Mouse (Mus musculus) midbrain, embryonic 14.5 days (tissue): ENCODE data around the gene Klhdc3. TPM values are rescaled to one million over a fixed set of nuclear protein-coding genes. Genes with fewer than 3 reads are reported as not detected.

Experiments used
- ATAC-seq: fragments of 200-750 bp; cut with Nextera tagmentation; 2 replicates; pipeline ENCODE4 v1.8.0; 2017; ENCODE audit warnings: moderate number of reproducible peaks, moderate library complexity; ENCODE audit not compliant: low FRiP score, low TSS enrichment
- DNase-seq: peaks from one replicate; pipeline ENCODE4 v3.0.0-alpha.2; 2015
- H3K27ac ChIP-seq: fragments of 300-500 bp; sonication (generic); replicated peaks from 2 replicates; pipeline ENCODE4 v1.5.1; 2014; ENCODE audit warnings: mild to moderate bottlenecking, low read depth, low read length, moderate library complexity
- H3K27me3 ChIP-seq: fragments of 300-500 bp; sonication (generic); 2 replicates; pipeline ENCODE4 v1.6.1; 2014; ENCODE audit warnings: low read length, control low read depth, mixed read lengths; ENCODE audit not compliant: control insufficient read depth, insufficient read depth
- H3K36me3 ChIP-seq: fragments of 300-500 bp; sonication (generic); 2 replicates; pipeline ENCODE4 v1.6.1; 2014; ENCODE audit warnings: low read length, control low read depth; ENCODE audit not compliant: control insufficient read depth, insufficient read depth
- H3K4me1 ChIP-seq: fragments of 300-500 bp; sonication (generic); 2 replicates; pipeline ENCODE4 v1.6.1; 2014; ENCODE audit warnings: mild to moderate bottlenecking, antibody characterized with exemption, low read length, control low read depth; ENCODE audit not compliant: control insufficient read depth, insufficient read depth
- H3K4me2 ChIP-seq: fragments of 300-500 bp; sonication (generic); 2 replicates; pipeline ENCODE4 v1.6.1; 2014; ENCODE audit warnings: mild to moderate bottlenecking, low read length, moderate library complexity
- H3K4me3 ChIP-seq: fragments of 300-500 bp; sonication (generic); replicated peaks from 2 replicates; pipeline ENCODE4 v1.5.1; 2014; ENCODE audit warnings: low read depth, low read length
- H3K9ac ChIP-seq: fragments of 300-500 bp; sonication (generic); replicated peaks from 2 replicates; pipeline ENCODE4 v1.6.1; 2014; ENCODE audit warnings: mild to moderate bottlenecking, low read length, moderate library complexity
- H3K9me3 ChIP-seq: fragments of 300-500 bp; sonication (generic); 2 replicates; pipeline ENCODE4 v1.6.1; 2016; ENCODE audit warnings: low read length, control low read depth, mixed read lengths; ENCODE audit not compliant: control insufficient read depth
- WGBS: fragments of 180-500 bp; shearing (Covaris S2); extraction: QIAGEN DNeasy Blood & Tissue Kit; methylation state at CpG from one replicate; pipeline ENCODE4 v1.1.7; 2014; 5-methylcytosine and 5-hydroxymethylcytosine counted together
- polyA plus RNA-seq: library from polyadenylated mRNA; unstranded; fragments of >200 nt; fragmentation: Nextera tagmentation; extraction: Ambion mirVana; gene quantifications from 2 replicates; pipeline ENCODE4 v1.2.1, GENCODE M21; 2014

The Klhdc3 gene
- polyA plus RNA-seq, 1 experiment from 2014 or later = 141 TPM

DNA sequence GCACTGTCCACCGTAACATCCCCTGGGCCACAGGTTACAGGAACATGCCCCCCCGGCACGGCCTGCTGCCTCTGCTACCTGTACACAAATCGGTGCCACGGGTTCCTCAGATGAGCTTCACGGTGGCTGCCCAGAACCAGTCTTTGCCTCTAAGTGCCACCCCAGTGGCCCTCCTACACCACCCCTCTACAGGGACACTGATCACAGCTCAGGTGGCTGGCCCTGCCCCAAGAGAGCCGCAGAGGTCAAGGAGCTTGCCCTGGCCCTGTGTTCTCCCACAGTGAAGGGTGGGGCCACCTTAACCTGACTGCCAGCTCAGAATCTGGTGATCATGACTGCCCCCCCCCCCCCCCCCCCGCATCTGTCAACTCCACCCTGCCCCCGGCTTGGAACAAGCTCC, 2.3 kb downstream of the Klhdc3 start, which contains the start of gene Mea1:
TSS of gene Mea1 (plus strand) at position 378 of the 400 bp plus-strand sequence.
- H3K36me3 ChIP-seq = peaks cover 44% of the 10 kb centered on the region
- no peak for DNase-seq
- H3K4me2 ChIP-seq = peak within 1 kb of the TSS; percentile 76
- H3K4me1 ChIP-seq = peaks cover 29% of the 10 kb centered on the region
- no peak for ATAC-seq
- no peaks in the 10 kb centered on the region for H3K27me3 ChIP-seq
- H3K9me3 ChIP-seq = no peaks in the 10 kb centered on the region
- 93% methylated on average over 9 of the region's 9 CpGs for WGBS
- H3K9ac ChIP-seq = peak within 1 kb of the TSS; percentile 69
- peak within 1 kb of the TSS; percentile 82 for H3K4me3 ChIP-seq
- H3K27ac ChIP-seq = no peak within 1 kb of the TSS

- peak overlapping the region; percentile 79 for H3K4me3 ChIP-seq
- peak overlapping the region; percentile 64; the same call in 1 of the 2 replicates for H3K9ac ChIP-seq
- DNase-seq (no peak), ATAC-seq (peak; percentile 39)
- peak overlapping the region; percentile 67 for H3K27ac ChIP-seq
- H3K4me2 ChIP-seq = peak overlapping the region; percentile 94
- peaks cover 26% of the 10 kb centered on the region for H3K4me1 ChIP-seq
- no peaks in the 10 kb centered on the region for H3K9me3 ChIP-seq
- 16% methylated on average over 15 of the region's 15 CpGs for WGBS
- peaks cover 50% of the 10 kb centered on the region for H3K36me3 ChIP-seq
- H3K27me3 ChIP-seq = no peaks in the 10 kb centered on the region
Measured at GRCm38 (mm10) chr17:46674530-46675283, 6.0 kb downstream of the Klhdc3 start.

DNA sequence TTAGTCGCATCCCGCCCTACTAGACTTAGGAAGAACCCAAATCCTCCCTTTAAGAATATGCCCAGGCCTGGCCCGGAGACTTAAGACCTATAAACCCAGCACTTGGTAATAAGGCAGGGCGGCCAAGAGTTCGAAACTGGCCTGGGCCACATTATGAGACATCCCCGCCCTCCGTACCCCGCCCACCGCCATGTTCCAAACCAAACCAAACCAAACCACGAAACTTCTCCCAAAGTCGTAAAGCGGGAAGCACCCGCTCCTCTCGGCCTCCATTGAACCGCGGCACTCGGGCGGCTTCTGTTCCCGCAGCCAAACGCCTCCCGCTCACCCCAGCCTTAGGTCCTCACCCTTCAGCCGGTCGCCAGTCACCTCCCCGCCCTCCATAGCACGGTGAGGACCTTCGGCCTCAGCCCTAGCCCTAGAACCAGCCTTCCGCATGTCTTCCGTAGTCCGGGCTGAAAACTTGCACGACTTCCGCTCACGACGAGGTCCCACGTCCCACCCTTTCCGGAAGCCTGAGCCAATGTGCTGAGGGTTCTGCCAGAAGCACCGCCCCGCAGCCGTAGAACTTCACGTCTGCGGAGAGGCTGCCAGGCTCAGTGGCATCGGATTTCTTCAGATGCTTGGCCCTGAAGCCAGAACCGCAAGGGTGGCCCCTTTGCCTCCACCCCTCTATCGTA, 6.7 kb downstream of the Klhdc3 start, which contains the start of gene Rrp36:
TSS of gene Rrp36 (minus strand) at position 503 of the 680 bp plus-strand sequence.
- Histone ChIP-seq H3K9ac (peak within 1 kb of the TSS; percentile 64), H3K9me3 (no peaks in the 10 kb centered on the region), H3K36me3 (peaks cover 57% of the 10 kb centered on the region), H3K4me1 (peaks cover 18% of the 10 kb centered on the region), H3K4me3 (peak within 1 kb of the TSS; percentile 79), H3K27me3 (no peaks in the 10 kb centered on the region), H3K4me2 (peak within 1 kb of the TSS; percentile 94), H3K27ac (peak within 1 kb of the TSS; percentile 67)
- DNase-seq = peak; percentile 95
- 1% methylated on average over 43 of the region's 43 CpGs for WGBS
- peak; percentile 89 for ATAC-seq

DNA sequence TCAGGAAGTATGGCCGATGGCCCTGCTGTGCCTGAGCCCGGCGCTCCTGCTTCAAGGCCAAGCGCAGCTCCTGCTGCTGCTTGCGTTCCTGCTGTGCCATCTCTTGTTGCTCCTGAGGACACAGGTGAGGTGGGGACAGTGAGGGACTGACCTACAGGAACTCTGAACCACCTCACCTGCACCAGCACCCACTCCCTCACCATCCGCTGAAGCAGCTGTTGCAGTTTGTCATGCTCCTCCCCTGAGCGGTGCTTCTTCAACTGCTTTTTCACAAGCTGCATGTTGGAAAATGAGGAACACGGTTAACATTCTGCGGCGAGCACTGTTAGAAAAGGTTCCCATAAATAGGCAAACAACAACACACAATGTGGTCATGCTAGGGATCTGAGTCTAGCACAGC, 10.8 kb downstream of the Klhdc3 start:
- Histone ChIP-seq H3K4me2 (no peak overlapping the region), H3K36me3 (peaks cover 52% of the 10 kb centered on the region), H3K27ac (no peak overlapping the region), H3K4me3 (no peak overlapping the region), H3K4me1 (peaks cover 15% of the 10 kb centered on the region), H3K27me3 (no peaks in the 10 kb centered on the region), H3K9me3 (no peaks in the 10 kb centered on the region), H3K9ac (no peak overlapping the region)
- WGBS = 95% methylated on average over 10 of the region's 10 CpGs
- ATAC-seq = no peak
- DNase-seq = no peak

GRCm38 (mm10) chr17:46667712-46668111, 13.0 kb downstream of the Klhdc3 start:
- Histone ChIP-seq H3K9ac (no peak overlapping the region), H3K4me2 (no peak overlapping the region), H3K4me3 (no peak overlapping the region), H3K9me3 (no peaks in the 10 kb centered on the region), H3K36me3 (peaks cover 70% of the 10 kb centered on the region), H3K4me1 (no peaks in the 10 kb centered on the region), H3K27me3 (no peaks in the 10 kb centered on the region), H3K27ac (no peak overlapping the region)
- WGBS = 92% methylated on average over 16 of the region's 16 CpGs
- DNase-seq = no peak
- no peak for ATAC-seq

GRCm38 (mm10) chr17:46662730-46663129, 18.0 kb downstream of the Klhdc3 start:
- H3K27me3 ChIP-seq = no peaks in the 10 kb centered on the region
- no peaks in the 10 kb centered on the region for H3K4me1 ChIP-seq
- DNase-seq (no peak), ATAC-seq (no peak)
- no peak overlapping the region for H3K27ac ChIP-seq
- H3K36me3 ChIP-seq = peaks cover 92% of the 10 kb centered on the region
- no peak overlapping the region for H3K4me2 ChIP-seq
- H3K9me3 ChIP-seq = no peaks in the 10 kb centered on the region
- no peak overlapping the region for H3K4me3 ChIP-seq
- H3K9ac ChIP-seq = no peak overlapping the region
- 87% methylated on average over 5 of the region's 5 CpGs for WGBS

GRCm38 (mm10) chr17:46661981-46662380, 18.7 kb downstream of the Klhdc3 start:
- no peak overlapping the region for H3K27ac ChIP-seq
- H3K9me3 ChIP-seq = no peaks in the 10 kb centered on the region
- no peak overlapping the region for H3K4me2 ChIP-seq
- ATAC-seq (no peak), DNase-seq (no peak)
- WGBS = 94% methylated on average over 12 of the region's 12 CpGs
- no peak overlapping the region for H3K9ac ChIP-seq
- no peak overlapping the region for H3K4me3 ChIP-seq
- H3K4me1 ChIP-seq = no peaks in the 10 kb centered on the region
- H3K27me3 ChIP-seq = no peaks in the 10 kb centered on the region
- H3K36me3 ChIP-seq = peaks cover 94% of the 10 kb centered on the region

DNA sequence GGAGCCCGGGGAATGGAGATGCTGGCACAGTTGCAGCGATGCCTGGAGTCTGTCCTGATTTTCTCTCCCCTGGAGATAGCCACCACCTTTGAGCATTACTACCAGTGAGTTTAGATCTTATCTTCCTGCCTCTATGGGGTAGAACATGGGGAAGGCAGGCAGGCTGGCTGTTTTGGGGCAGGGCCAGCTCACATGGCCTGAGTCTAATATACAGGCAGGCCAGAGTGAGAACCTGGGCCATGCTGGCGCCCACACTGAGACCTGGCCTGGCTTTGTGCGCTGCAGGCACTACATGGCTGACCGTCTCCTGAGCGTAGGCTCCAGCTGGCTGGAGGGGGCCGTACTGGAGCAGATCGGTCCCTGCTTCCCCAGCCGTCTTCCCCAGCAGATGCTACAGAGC, 19.4 kb downstream of the Klhdc3 start:
- Histone ChIP-seq H3K27me3 (no peaks in the 10 kb centered on the region), H3K9me3 (no peaks in the 10 kb centered on the region), H3K36me3 (peaks cover 96% of the 10 kb centered on the region), H3K27ac (no peak overlapping the region), H3K4me1 (no peaks in the 10 kb centered on the region), H3K4me2 (no peak overlapping the region), H3K9ac (no peak overlapping the region), H3K4me3 (no peak overlapping the region)
- DNase-seq (no peak), ATAC-seq (no peak)
- WGBS = 93% methylated on average over 9 of the region's 9 CpGs
